Mouse (Mus musculus) cerebellum, adult (tissue): Measurements from ENCODE around the gene Lrrc49.

Source experiments
- ATAC-seq: cut with Nextera tagmentation; 2 replicates; pipeline ENCODE4 v1.9.2; 2017; ENCODE audit warnings: mild to moderate bottlenecking, moderate library complexity, mixed read lengths; ENCODE audit not compliant: insufficient number of reproducible peaks, low FRiP score, low TSS enrichment

Gene Lrrc49

GRCm38 (mm10) chr9:60678913-60679312, 9.0 kb downstream of the Lrrc49 start:
- ATAC-seq, result no peak

GRCm38 (mm10) chr9:60676429-60676828, 11.5 kb downstream of the Lrrc49 start:
- no peak for ATAC-seq

GRCm38 (mm10) chr9:60674780-60675179, 13.2 kb downstream of the Lrrc49 start:
- ATAC-seq, result no peak

GRCm38 (mm10) chr9:60672568-60672967, 15.4 kb downstream of the Lrrc49 start:
- no peak for ATAC-seq

GRCm38 (mm10) chr9:60668886-60669285, 19.1 kb downstream of the Lrrc49 start:
- ATAC-seq, result no peak

- ATAC-seq, result no peak
These were observed 22.4 kb downstream of the Lrrc49 start for GRCm38 (mm10) chr9:60665535-60665934.

- ATAC-seq, result no peak
These were observed 23.1 kb downstream of the Lrrc49 start for GRCm38 (mm10) chr9:60664866-60665265.

GRCm38 (mm10) chr9:60664385-60664784, 23.6 kb downstream of the Lrrc49 start:
- peak; percentile 92 for ATAC-seq

GRCm38 (mm10) chr9:60662936-60663335, 25.0 kb downstream of the Lrrc49 start:
- ATAC-seq, result no peak; the same call in 1 of the 2 replicates

GRCm38 (mm10) chr9:60653582-60653981, 34.4 kb downstream of the Lrrc49 start:
- no peak for ATAC-seq

- no peak for ATAC-seq
These were observed 34.8 kb downstream of the Lrrc49 start for GRCm38 (mm10) chr9:60653137-60653536.

- ATAC-seq, result no peak
These were observed 37.7 kb downstream of the Lrrc49 start for GRCm38 (mm10) chr9:60650277-60650676.

- peak; percentile 82; the same call in 1 of the 2 replicates for ATAC-seq
These were observed 38.7 kb downstream of the Lrrc49 start for GRCm38 (mm10) chr9:60648981-60649975.

GRCm38 (mm10) chr9:60633601-60634000, 54.4 kb downstream of the Lrrc49 start:
- ATAC-seq, result no peak

- peak; percentile 83 for ATAC-seq
These were observed 61.6 kb downstream of the Lrrc49 start for GRCm38 (mm10) chr9:60626311-60626791.

- peak; percentile 95 for ATAC-seq
These were observed 62.1 kb downstream of the Lrrc49 start for GRCm38 (mm10) chr9:60625895-60626294.

GRCm38 (mm10) chr9:60616946-60617345, 71.0 kb downstream of the Lrrc49 start:
- ATAC-seq, result no peak

- no peak for ATAC-seq
These were observed 71.6 kb downstream of the Lrrc49 start for GRCm38 (mm10) chr9:60616359-60616758.

- no peak for ATAC-seq
These were observed 75.7 kb downstream of the Lrrc49 start for GRCm38 (mm10) chr9:60612260-60612659.

- no peak for ATAC-seq
These were observed 77.8 kb downstream of the Lrrc49 start for GRCm38 (mm10) chr9:60610194-60610593.

GRCm38 (mm10) chr9:60608857-60609256, 79.1 kb downstream of the Lrrc49 start:
- ATAC-seq, result no peak

GRCm38 (mm10) chr9:60608086-60608485, 79.9 kb downstream of the Lrrc49 start:
- no peak for ATAC-seq
